Comparison of ENCODE assay signal across 8 mouse cellular contexts in genomic region chr5:33658664-33659050, GRCm38 (mm10). TPM values are rescaled to one million over a fixed set of nuclear protein-coding genes. Genes with fewer than 3 reads are reported as not detected.
A peak's percentile ranks its signal among the peaks of the same experiment; 100 is the strongest.
DNase-seq lines count a peak whose midpoint lies in the region; ATAC-seq and TF ChIP-seq lines count a peak whose summit lies in the region.

No protein-coding gene starts in this region.

- peak; percentile 0; the same call in 1 of the 2 replicates for ATAC-seq in embryonic facial prominence, embryonic 12.5 days (ENCODE audit: insufficient number of reproducible peaks, insufficient read depth, low FRiP score, low TSS enrichment)
- ATAC-seq in intestine, embryonic 16.5 days, result peak; percentile 1; the same call in 1 of the 2 replicates
- ATAC-seq in neural tube, embryonic 13.5 days (ENCODE audit: low read depth), result no peak; the same call in 1 of the 2 replicates
- ATAC-seq in CD4-positive, CD25-positive, alpha-beta regulatory T cell, adult 4 months, result no peak

- intact Hi-C loops in left cerebral cortex, postnatal 36 days (cut with DNase I), result loop anchor here (10.0 kb wide), 1 partner anchor 276 kb away; the partner anchor contains the start of gene Nelfa

- no peak overlapping the region for H3K27ac ChIP-seq in layer of hippocampus, adult 2 months
- H3K27ac ChIP-seq in embryonic facial prominence, embryonic 12.5 days, result peak overlapping the region; percentile 93
- peak overlapping the region; percentile 59 for H3K27ac ChIP-seq in intestine, embryonic 16.5 days (ENCODE audit: low read length)
- 0 out of 2 replicates have a peak overlapping the region, but pooled peaks have one; percentile 95 for H3K27ac ChIP-seq in neural tube, embryonic 13.5 days (replicated peaks)

- peaks cover 29% of the 10 kb centered on the region for H3K4me1 ChIP-seq in embryonic facial prominence, embryonic 12.5 days
- peaks cover 27% of the 10 kb centered on the region for H3K4me1 ChIP-seq in intestine, embryonic 16.5 days (ENCODE audit: control insufficient read depth, insufficient read depth, low read length)
- peaks cover 34% of the 10 kb centered on the region for H3K4me1 ChIP-seq in neural tube, embryonic 13.5 days (replicated peaks)

- no peak for TF ChIP-seq CTCF in layer of hippocampus, adult 2 months (conservative IDR thresholded peaks at IDR 0.05)

- peak overlapping the region; percentile 94 for H3K4me2 ChIP-seq in embryonic facial prominence, embryonic 12.5 days (replicated peaks)
- H3K4me2 ChIP-seq in intestine, embryonic 16.5 days (ENCODE audit: low read depth, low read length), result peak overlapping the region; percentile 65
- peak overlapping the region; percentile 95 for H3K4me2 ChIP-seq in neural tube, embryonic 13.5 days

- no peaks in the 10 kb centered on the region for H3K27me3 ChIP-seq in embryonic facial prominence, embryonic 12.5 days
- no peaks in the 10 kb centered on the region for H3K27me3 ChIP-seq in intestine, embryonic 16.5 days (replicated peaks; ENCODE audit: control insufficient read depth, insufficient read depth, low read length)
- no peaks in the 10 kb centered on the region for H3K27me3 ChIP-seq in neural tube, embryonic 13.5 days

- DNase-seq in layer of hippocampus, adult 2 months (ENCODE audit: low spot score in 2 of 2), result no peak
- no peak for DNase-seq in layer of hippocampus, adult 18-20 months (ENCODE audit: low spot score in 2 of 2)
- no peak for DNase-seq in cerebellum, adult 9-11 months
- no peak for DNase-seq in left cerebral cortex, postnatal 36 days (ENCODE audit: low spot score in 2 of 2)

- under 1% methylated on average over 26 of the region's 26 CpGs for WGBS in embryonic facial prominence, embryonic 12.5 days
- 0% methylated on average over 26 of the region's 26 CpGs for WGBS in intestine, embryonic 16.5 days
- under 1% methylated on average over 26 of the region's 26 CpGs for WGBS in neural tube, embryonic 13.5 days

- peak overlapping the region; percentile 88 for H3K9ac ChIP-seq in embryonic facial prominence, embryonic 12.5 days
- peak overlapping the region; percentile 88 for H3K9ac ChIP-seq in intestine, embryonic 16.5 days (ENCODE audit: low read depth, low read length)
- H3K9ac ChIP-seq in neural tube, embryonic 13.5 days, result peak overlapping the region; percentile 84

- H3K4me3 ChIP-seq in layer of hippocampus, adult 2 months, result peak overlapping the region; percentile 84
- peak overlapping the region; percentile 71 for H3K4me3 ChIP-seq in embryonic facial prominence, embryonic 12.5 days
- H3K4me3 ChIP-seq in intestine, embryonic 16.5 days (ENCODE audit: low read length), result peak overlapping the region; percentile 79
- peak overlapping the region; percentile 68 for H3K4me3 ChIP-seq in neural tube, embryonic 13.5 days

- peaks cover 38% of the 10 kb centered on the region for H3K36me3 ChIP-seq in embryonic facial prominence, embryonic 12.5 days
- peaks cover 11% of the 10 kb centered on the region for H3K36me3 ChIP-seq in intestine, embryonic 16.5 days (ENCODE audit: control insufficient read depth, insufficient read depth, low read length)
- peaks cover 29% of the 10 kb centered on the region for H3K36me3 ChIP-seq in neural tube, embryonic 13.5 days

- no peaks in the 10 kb centered on the region for H3K9me3 ChIP-seq in embryonic facial prominence, embryonic 12.5 days
- H3K9me3 ChIP-seq in intestine, embryonic 16.5 days (ENCODE audit: control insufficient read depth, low read length), result no peaks in the 10 kb centered on the region
- no peaks in the 10 kb centered on the region for H3K9me3 ChIP-seq in neural tube, embryonic 13.5 days

RNA-seq across cellular contexts. Expression of gene Tmem129, which starts 0.4 kb away (rescaled TPM):
- total RNA-seq in layer of hippocampus, adult 2 months (2021), result 10 to 100 TPM; 24.0 to 25.2 TPM
- total RNA-seq in layer of hippocampus, adult 18-20 months (2021), result 10 to 100 TPM; 22.6 to 23.4 TPM
- polyA plus RNA-seq in embryonic facial prominence, embryonic 12.5 days (2016; fragmentation: Nextera tagmentation; extraction: Ambion mirVana), result 40.7 and 43.3 TPM in 2 replicates
- polyA plus RNA-seq in intestine, embryonic 16.5 days (2015; fragmentation: Nextera tagmentation; extraction: Ambion mirVana), result 35.7 and 36.9 TPM in 2 replicates
- polyA plus RNA-seq in neural tube, embryonic 13.5 days (2015; fragmentation: Nextera tagmentation; extraction: Ambion mirVana), result 24.7 and 27.6 TPM in 2 replicates
- 10 to 100 TPM; 33.7 to 42.9 TPM for polyA plus RNA-seq in CD4-positive, CD25-positive, alpha-beta regulatory T cell, adult 4 months (2017; shearing (Covaris generic))
- 10 to 100 TPM; 24.4 to 27.5 TPM for total RNA-seq in left cerebral cortex, postnatal 36 days (2021)

RNA-seq across cellular contexts. Expression of gene Tacc3, which starts 0.7 kb away (rescaled TPM):
- total RNA-seq in layer of hippocampus, adult 2 months (2021), result 1 to 10 TPM; 5.7 to 7.9 TPM
- total RNA-seq in layer of hippocampus, adult 18-20 months (2021), result 1 to 10 TPM; 3.2 to 3.3 TPM
- 227 and 249 TPM in 2 replicates for polyA plus RNA-seq in embryonic facial prominence, embryonic 12.5 days (2016; fragmentation: Nextera tagmentation; extraction: Ambion mirVana)
- polyA plus RNA-seq in intestine, embryonic 16.5 days (2015; fragmentation: Nextera tagmentation; extraction: Ambion mirVana), result 130 and 144 TPM in 2 replicates
- 40.7 and 46.3 TPM in 2 replicates for polyA plus RNA-seq in neural tube, embryonic 13.5 days (2015; fragmentation: Nextera tagmentation; extraction: Ambion mirVana)
- 10 to 100 TPM; 18.2 to 32.2 TPM for polyA plus RNA-seq in CD4-positive, CD25-positive, alpha-beta regulatory T cell, adult 4 months (2017; shearing (Covaris generic))
- 1 to 10 TPM; 6.0 to 6.1 TPM for total RNA-seq in left cerebral cortex, postnatal 36 days (2021)

RNA-seq across cellular contexts. Expression of gene Slbp, which starts 6.3 kb away (rescaled TPM):
- 10 to 100 TPM; 20.5 to 21.5 TPM for total RNA-seq in layer of hippocampus, adult 2 months (2021)
- total RNA-seq in layer of hippocampus, adult 18-20 months (2021), result 10 to 100 TPM; 19.5 to 21.0 TPM
- polyA plus RNA-seq in embryonic facial prominence, embryonic 12.5 days (2016; fragmentation: Nextera tagmentation; extraction: Ambion mirVana), result 265 and 270 TPM in 2 replicates
- 164 and 184 TPM in 2 replicates for polyA plus RNA-seq in intestine, embryonic 16.5 days (2015; fragmentation: Nextera tagmentation; extraction: Ambion mirVana)
- polyA plus RNA-seq in neural tube, embryonic 13.5 days (2015; fragmentation: Nextera tagmentation; extraction: Ambion mirVana), result 113 and 132 TPM in 2 replicates
- polyA plus RNA-seq in CD4-positive, CD25-positive, alpha-beta regulatory T cell, adult 4 months (2017; shearing (Covaris generic)), result 100 to 1,000 TPM; 123 to 141 TPM
- 10 to 100 TPM; 22.5 to 26.4 TPM for total RNA-seq in left cerebral cortex, postnatal 36 days (2021)

RNA-seq across cellular contexts. Expression of gene Gm9903, which starts 28.9 kb away (rescaled TPM):
- under 1 TPM; 0.90 to 0.98 TPM for total RNA-seq in layer of hippocampus, adult 2 months (2021)
- under 1 TPM; 0.56 to 0.77 TPM for total RNA-seq in layer of hippocampus, adult 18-20 months (2021)
- 0.38 and 0.83 TPM in 2 replicates for polyA plus RNA-seq in embryonic facial prominence, embryonic 12.5 days (2016; fragmentation: Nextera tagmentation; extraction: Ambion mirVana)
- 0.15 and 0.32 TPM in 2 replicates for polyA plus RNA-seq in intestine, embryonic 16.5 days (2015; fragmentation: Nextera tagmentation; extraction: Ambion mirVana)
- polyA plus RNA-seq in neural tube, embryonic 13.5 days (2015; fragmentation: Nextera tagmentation; extraction: Ambion mirVana), result 0.71 and 0.95 TPM in 2 replicates
- 1 to 10 TPM in 1 of 2 experiments, not detected in 1; 1.6 TPM for polyA plus RNA-seq in CD4-positive, CD25-positive, alpha-beta regulatory T cell, adult 4 months (2017; shearing (Covaris generic))
- 1 to 10 TPM in 1 of 2 experiments, under 1 TPM in 1; 0.64 to 1.7 TPM for total RNA-seq in left cerebral cortex, postnatal 36 days (2021)

RNA-seq across cellular contexts. Expression of gene Fam53a, which starts 29.2 kb away (rescaled TPM):
- total RNA-seq in layer of hippocampus, adult 2 months (2021), result 10 to 100 TPM; 25.2 to 29.5 TPM
- total RNA-seq in layer of hippocampus, adult 18-20 months (2021), result 10 to 100 TPM; 24.7 to 27.3 TPM
- polyA plus RNA-seq in embryonic facial prominence, embryonic 12.5 days (2016; fragmentation: Nextera tagmentation; extraction: Ambion mirVana), result 72.9 and 74.6 TPM in 2 replicates
- 48.0 and 49.6 TPM in 2 replicates for polyA plus RNA-seq in intestine, embryonic 16.5 days (2015; fragmentation: Nextera tagmentation; extraction: Ambion mirVana)
- polyA plus RNA-seq in neural tube, embryonic 13.5 days (2015; fragmentation: Nextera tagmentation; extraction: Ambion mirVana), result 28.8 and 31.4 TPM in 2 replicates
- 10 to 100 TPM; 19.9 to 23.5 TPM for polyA plus RNA-seq in CD4-positive, CD25-positive, alpha-beta regulatory T cell, adult 4 months (2017; shearing (Covaris generic))
- 10 to 100 TPM; 24.6 to 28.6 TPM for total RNA-seq in left cerebral cortex, postnatal 36 days (2021)

Comparison
In these comparisons a context has a peak if more than half of its experiments do, and no peak if none do; other contexts are left out.
1. ATAC-seq: peak in embryonic facial prominence, embryonic 12.5 days (single experiment) and intestine, embryonic 16.5 days (single experiment); none in neural tube, embryonic 13.5 days (single experiment) and CD4-positive, CD25-positive, alpha-beta regulatory T cell, adult 4 months (single experiment).
2. Peak in every context shown above with its lines, with median percentiles within 50 percentile points of each other: H3K4me3 ChIP-seq, H3K4me2 ChIP-seq and H3K9ac ChIP-seq.